ENCODE assay signal across 9 mouse cellular contexts in genomic region chr6:97059599-97059998, GRCm38 (mm10). TPM values are rescaled to one million over a fixed set of nuclear protein-coding genes. Genes with fewer than 3 reads are reported as not detected.
A peak's percentile ranks its signal among the peaks of the same experiment; 100 is the strongest.
DNase-seq lines count a peak whose midpoint lies in the region; ATAC-seq and TF ChIP-seq lines count a peak whose summit lies in the region.
"Had no signal": no experiment of that assay in that cellular context is flagged by ENCODE, and none has a peak within 500 bp of the region (broad histone marks: within the 10 kb centered on the region; RNA-seq: fewer than 3 reads in every experiment).

No protein-coding gene starts in this region.

- H3K4me2 ChIP-seq in forebrain, postnatal 0 days (ENCODE audit: low read depth) = peak overlapping the region; percentile 60
- H3K4me2 ChIP-seq in liver, embryonic 16.5 days (ENCODE audit: low read depth, low read length) = 0 out of 2 replicates have a peak overlapping the region, but pooled peaks have one; percentile 34

- H3K4me3 ChIP-seq in forebrain, postnatal 0 days (ENCODE audit: low read depth, low read length) = peak overlapping the region; percentile 39
- peak overlapping the region; percentile 24 for H3K4me3 ChIP-seq in liver, embryonic 16.5 days (ENCODE audit: low read depth, low read length)

- H3K4me1 ChIP-seq in forebrain, postnatal 0 days (ENCODE audit: insufficient read depth) = no peaks in the 10 kb centered on the region
- H3K4me1 ChIP-seq in liver, embryonic 16.5 days (ENCODE audit: control insufficient read depth, low read depth, low read length) = no peaks in the 10 kb centered on the region

- H3K27ac ChIP-seq in forebrain, postnatal 0 days (ENCODE audit: low read depth, low read length) = no peak overlapping the region
- no peak overlapping the region for H3K27ac ChIP-seq in liver, embryonic 16.5 days (ENCODE audit: low read length)

- no peaks in the 10 kb centered on the region for H3K36me3 ChIP-seq in forebrain, postnatal 0 days (ENCODE audit: insufficient read depth)
- H3K36me3 ChIP-seq in liver, embryonic 16.5 days (ENCODE audit: control insufficient read depth, insufficient read depth) = no peaks in the 10 kb centered on the region

- WGBS in forebrain, postnatal 0 days = 9% methylated on average over 10 of the region's 10 CpGs
- WGBS in liver, embryonic 16.5 days (ENCODE audit: insufficient replicate concordance) = 6% methylated on average over 10 of the region's 10 CpGs

- ATAC-seq in frontal cortex, adult (ENCODE audit: low TSS enrichment) = peak; percentile 41; the same call in 1 of the 2 replicates
- no peak for ATAC-seq in forebrain, postnatal 0 days
- no peak for ATAC-seq in liver, embryonic 16.5 days (ENCODE audit: low read depth)
- ATAC-seq in CD4-positive, CD25-positive, alpha-beta regulatory T cell, adult 4 months = no peak

- no peak for DNase-seq in frontal cortex, postnatal 10 days (ENCODE audit: low spot score in 2 of 2)
- DNase-seq in CD4-positive helper T cell, adult 2 months (ENCODE audit: low read depth, low spot score) = peak; percentile 13
- DNase-seq in forebrain, postnatal 0 days = no peak
- no peak for DNase-seq in Muller cell, postnatal 12 days (ENCODE audit: inconsistent ontology term)
- DNase-seq in c-Kit-positive CD71-positive TER-119-positive erythroid progenitor cells, embryonic 14.5 days (ENCODE audit: low spot score) = no peak
- DNase-seq: gastrocnemius, postnatal 25 days had no signal

- H3K9ac ChIP-seq in forebrain, postnatal 0 days = 0 out of 2 replicates have a peak overlapping the region, but pooled peaks have one; percentile 18
- H3K9ac ChIP-seq in liver, embryonic 16.5 days (ENCODE audit: low read depth, low read length) = no peak overlapping the region

- H3K9me3 ChIP-seq in forebrain, postnatal 0 days (ENCODE audit: low read length) = no peaks in the 10 kb centered on the region
- no peaks in the 10 kb centered on the region for H3K9me3 ChIP-seq in liver, embryonic 16.5 days (replicated peaks; ENCODE audit: control insufficient read depth, low read length)

- no peak for TF ChIP-seq CTCF in forebrain, postnatal 0 days (IDR thresholded peaks at IDR 0.05; ENCODE audit: low read depth)

- H3K27me3 ChIP-seq in forebrain, postnatal 0 days (ENCODE audit: insufficient read depth, low read length) = peaks cover 23% of the 10 kb centered on the region
- H3K27me3 ChIP-seq in liver, embryonic 16.5 days (ENCODE audit: control insufficient read depth, insufficient read depth, low read depth, low read length) = peaks cover 19% of the 10 kb centered on the region

RNA-seq across cellular contexts. Expression of gene Fam19a4, which starts 0.6 kb away (rescaled TPM):
- total RNA-seq in forebrain, postnatal 0 days (2014; rRNA removed) = 1.3 and 1.7 TPM in 2 replicates
- 1.6 and 2.4 TPM in 2 replicates for polyA plus RNA-seq in forebrain, postnatal 0 days (2015; fragmentation: Nextera tagmentation; extraction: Ambion mirVana)
- not detected in 2 replicates for polyA plus RNA-seq in liver, embryonic 16.5 days (2015; fragmentation: Nextera tagmentation; extraction: Ambion mirVana)
- under 1 TPM in 1 of 2 experiments, not detected in 1; 0.19 TPM for polyA plus RNA-seq in CD4-positive, CD25-positive, alpha-beta regulatory T cell, adult 4 months (2017; shearing (Covaris generic))
